Mouse (Mus musculus): ENCODE measurements around the gene Armc5.

DNA sequence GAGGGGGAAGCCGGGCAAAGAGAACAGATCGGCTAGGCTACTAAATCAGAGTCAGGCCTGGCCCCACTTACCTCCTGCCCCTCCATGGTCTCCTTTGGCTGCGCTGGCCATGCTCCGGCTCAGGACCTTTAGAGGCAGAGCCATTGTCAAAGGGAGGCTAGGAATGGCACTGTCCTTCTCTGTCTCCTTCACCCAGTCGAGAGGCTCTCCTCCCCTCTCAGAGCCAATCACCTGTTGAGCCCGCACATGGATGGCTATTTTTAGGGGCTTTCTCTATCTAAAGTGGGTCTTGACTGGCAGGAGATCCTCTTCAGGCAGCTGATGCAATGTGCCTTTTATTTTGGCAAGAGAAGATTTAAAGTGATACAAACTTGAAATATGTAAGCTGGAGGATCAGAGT lies 31.0 kb upstream of the Armc5 start, which contains the start of gene Cox6a2:
- TF ChIP-seq CTCF (IDR thresholded peaks at IDR 0.05; ENCODE audit: low read depth) = no peak
- TF ChIP-seq EP300 (IDR thresholded peaks at IDR 0.05; ENCODE audit: low read depth) = no peak
